Mouse (Mus musculus) MEL (cell line): Measurements from ENCODE around the gene Qtrt1.

Experiments
- MAX ChIP-seq: IDR thresholded peaks from 2 replicates; pipeline ENCODE4 v1.6.1; 2011; ENCODE audit warnings: low read length, improper control_type of control experiment
- POLR2A ChIP-seq, 2 experiments: IDR thresholded peaks; 2 replicates each; pipeline ENCODE4 v1.6.1; 2011 to 2012; ENCODE audit warnings: low read length in 2 of 2, mild to moderate bottlenecking in 2 of 2, control low read depth in 1 of 2, improper control_type of control experiment in 1 of 2, low read depth in 1 of 2, moderate library complexity in 1 of 2; ENCODE audit not compliant: control insufficient read depth in 1 of 2, insufficient read depth in 1 of 2, poor library complexity in 1 of 2
- ZC3H11A ChIP-seq: IDR thresholded peaks from 2 replicates; pipeline ENCODE4 v1.6.1; 2012; ENCODE audit warnings: low read depth, mild to moderate bottlenecking, inconsistent platforms, low read length, improper control_type of control experiment

DNA sequence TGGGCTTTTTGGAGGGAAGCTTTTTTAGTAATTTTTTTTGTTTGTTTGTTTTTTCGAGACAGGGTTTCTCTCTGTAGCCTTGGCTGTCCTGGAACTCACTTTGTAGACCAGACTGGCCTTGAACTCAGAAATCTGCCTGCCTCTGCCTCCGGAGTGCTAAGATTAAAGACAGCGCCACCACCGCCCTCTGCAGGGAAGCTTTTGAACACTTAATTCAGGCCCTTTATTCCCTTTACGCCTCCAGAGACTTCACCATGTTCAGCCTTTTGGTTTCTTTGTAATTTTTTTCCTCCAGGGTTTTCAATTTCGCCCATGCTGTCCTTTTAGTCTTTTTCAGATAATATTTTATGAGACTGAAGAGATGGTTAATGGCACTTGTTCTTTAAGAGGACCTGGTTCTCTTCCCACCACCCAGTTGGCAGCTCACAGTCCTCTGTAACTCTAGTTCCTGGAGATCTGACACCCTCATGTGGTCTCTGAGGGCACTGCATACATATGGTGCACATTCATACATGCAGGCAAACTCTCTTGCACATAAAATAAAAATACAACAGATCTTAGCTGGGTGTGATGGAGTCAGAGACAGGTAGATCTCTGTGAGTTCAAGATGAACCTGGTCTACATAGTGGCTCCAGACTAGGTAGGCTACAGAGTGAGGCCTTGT is 33.6 kb downstream of the Qtrt1 start:
- TF ChIP-seq POLR2A (IDR thresholded peaks at IDR 0.05; ENCODE audit: control insufficient read depth in 1 of 2, insufficient read depth in 1 of 2, low read depth in 1 of 2, low read length in 2 of 2, poor library complexity in 1 of 2) = no peak
- no peak for TF ChIP-seq MAX
- no peak for TF ChIP-seq ZC3H11A
